Mouse (Mus musculus) T-cell, adult 2 months (primary cell): ENCODE measurements around the gene Slc18a3.

Experiments used
- DNase-seq: peaks from one replicate; pipeline ENCODE4 v3.0.0; 2022; ENCODE audit warnings: low spot score

The Slc18a3 gene

GRCm38 (mm10) chr14:32464601-32465505, at the start of gene Slc18a3:
Gene Slc18a3, minus strand, starts transcription at chr14:32464850.
- no peak for DNase-seq

- peak; percentile 91 for DNase-seq
Observed at GRCm38 (mm10) chr14:32513336-32514032, 48.8 kb upstream of the Slc18a3 start, which contains the start of gene Ercc6. Gene Ercc6, plus strand, starts transcription at chr14:32513521.

GRCm38 (mm10) chr14:32512912-32513311, 48.3 kb upstream of the Slc18a3 start:
- no peak for DNase-seq

GRCm38 (mm10) chr14:32509443-32509961, 44.9 kb upstream of the Slc18a3 start:
- DNase-seq: no peak

GRCm38 (mm10) chr14:32508105-32508835, 43.6 kb upstream of the Slc18a3 start:
- no peak for DNase-seq

GRCm38 (mm10) chr14:32507216-32507615, 42.6 kb upstream of the Slc18a3 start:
- no peak for DNase-seq

- no peak for DNase-seq
Observed at GRCm38 (mm10) chr14:32506329-32506728, 41.7 kb upstream of the Slc18a3 start.

GRCm38 (mm10) chr14:32503897-32504296, 39.2 kb upstream of the Slc18a3 start:
- DNase-seq: no peak

- no peak for DNase-seq
Observed at GRCm38 (mm10) chr14:32502764-32503688, 38.4 kb upstream of the Slc18a3 start.

- DNase-seq: no peak
Observed at GRCm38 (mm10) chr14:32501303-32501702, 36.7 kb upstream of the Slc18a3 start.

- DNase-seq: no peak
Observed at GRCm38 (mm10) chr14:32496115-32496850, 31.6 kb upstream of the Slc18a3 start.

- peak; percentile 9 for DNase-seq
Observed at GRCm38 (mm10) chr14:32492521-32492920, 27.9 kb upstream of the Slc18a3 start.

GRCm38 (mm10) chr14:32482061-32482460, 17.4 kb upstream of the Slc18a3 start:
- DNase-seq: peak; percentile 23

- DNase-seq: no peak
Observed at GRCm38 (mm10) chr14:32477581-32477980, 12.9 kb upstream of the Slc18a3 start.

GRCm38 (mm10) chr14:32476559-32476958, 11.9 kb upstream of the Slc18a3 start:
- DNase-seq: no peak

GRCm38 (mm10) chr14:32472996-32473395, 8.3 kb upstream of the Slc18a3 start:
- DNase-seq: no peak

- DNase-seq: no peak
Observed at GRCm38 (mm10) chr14:32467606-32468005, 3.0 kb upstream of the Slc18a3 start.

GRCm38 (mm10) chr14:32465889-32466288, 1.2 kb upstream of the Slc18a3 start, which contains the start of gene Chat:
Gene Chat, minus strand, starts transcription at chr14:32465989.
- no peak for DNase-seq

GRCm38 (mm10) chr14:32465506-32465870, 838 bp upstream of the Slc18a3 start:
- no peak for DNase-seq
